Mouse (Mus musculus) intestine, postnatal 0 days (tissue): ENCODE results near the gene Slc22a29. TPM values are rescaled to one million over a fixed set of nuclear protein-coding genes. Genes with fewer than 3 reads are reported as not detected.
"Not testable (repeated sequence)": the region's sequence is repeated elsewhere in the genome, so short reads cannot be mapped to it uniquely, and the experiment has no call there.

ENCODE experiments used
- ATAC-seq: fragments of 200-750 bp; cut with Nextera tagmentation; 2 replicates; pipeline ENCODE4 v1.8.0; 2017; ENCODE audit warnings: mild to moderate bottlenecking, moderate TSS enrichment, moderate library complexity
- H3K27ac ChIP-seq: fragments of 300-500 bp; sonication (generic); 2 replicates; pipeline ENCODE4 v1.5.1; 2014; ENCODE audit warnings: mild to moderate bottlenecking, low read depth, low read length, moderate library complexity
- H3K27me3 ChIP-seq: fragments of 300-500 bp; sonication (generic); replicated peaks from 2 replicates; pipeline ENCODE4 v1.6.1; 2014; ENCODE audit warnings: low read length, mixed read lengths; ENCODE audit not compliant: control insufficient read depth, insufficient read depth
- H3K36me3 ChIP-seq: fragments of 300-500 bp; sonication (generic); 2 replicates; pipeline ENCODE4 v1.6.1; 2014; ENCODE audit warnings: mild to moderate bottlenecking, moderate library complexity; ENCODE audit not compliant: control insufficient read depth, insufficient read depth
- H3K4me1 ChIP-seq: fragments of 300-500 bp; sonication (generic); replicated peaks from 2 replicates; pipeline ENCODE4 v1.6.1; 2014; ENCODE audit warnings: antibody characterized with exemption, low read length, mixed read lengths; ENCODE audit not compliant: control insufficient read depth, insufficient read depth
- H3K4me2 ChIP-seq: fragments of 300-500 bp; sonication (generic); replicated peaks from 2 replicates; pipeline ENCODE4 v1.6.1; 2014; ENCODE audit warnings: low read depth, mild to moderate bottlenecking, moderate library complexity
- H3K4me3 ChIP-seq: fragments of 300-500 bp; sonication (generic); 2 replicates; pipeline ENCODE4 v1.5.1; 2014; ENCODE audit warnings: low read depth, low read length
- H3K9ac ChIP-seq: fragments of 300-500 bp; sonication (generic); 2 replicates; pipeline ENCODE4 v1.6.1; 2014; ENCODE audit warnings: mild to moderate bottlenecking, low read depth, low read length
- H3K9me3 ChIP-seq: fragments of 300-500 bp; sonication (generic); 2 replicates; pipeline ENCODE4 v1.6.1; 2016; ENCODE audit warnings: mixed run types; ENCODE audit not compliant: control insufficient read depth
- CTCF ChIP-seq: sonication (generic); IDR thresholded peaks from 2 replicates; pipeline ENCODE4 v1.5.1; 2016; ENCODE audit warnings: low read depth, mild to moderate bottlenecking, control low read depth, antibody characterized with exemption, moderate library complexity
- WGBS: fragments of 180-500 bp; shearing (Covaris S2); extraction: QIAGEN DNeasy Blood & Tissue Kit; methylation state at CpG from one replicate; pipeline ENCODE4 v1.1.7; 2014; 5-methylcytosine and 5-hydroxymethylcytosine counted together
- polyA plus RNA-seq: library from polyadenylated mRNA; unstranded; fragments of >200 nt; fragmentation: Nextera tagmentation; extraction: Ambion mirVana; gene quantifications from 2 replicates; pipeline ENCODE4 v1.2.1, GENCODE M21; 2015

Slc22a29 gene
- polyA plus RNA-seq = not detected in 2 replicates

- Histone ChIP-seq H3K4me1 (no peaks in the 10 kb centered on the region), H3K4me2 (no peak within 1 kb of the TSS), H3K9ac (no peak within 1 kb of the TSS), H3K27me3 (no peaks in the 10 kb centered on the region), H3K36me3 (no peaks in the 10 kb centered on the region), H3K4me3 (no peak within 1 kb of the TSS), H3K27ac (no peak within 1 kb of the TSS), H3K9me3 (no peaks in the 10 kb centered on the region)
- ATAC-seq = no peak
- TF ChIP-seq CTCF = no peak
- WGBS = 81% methylated on average over 2 of the region's 2 CpGs
Measured at GRCm38 (mm10) chr19:8218800-8219199, at the start of gene Slc22a29. Slc22a29 (minus strand) TSS chr19:8218900.

GRCm38 (mm10) chr19:8265324-8265723, 46.6 kb upstream of the Slc22a29 start:
- no peaks in the 10 kb centered on the region for H3K27me3 ChIP-seq
- 56% methylated on average over 3 of the region's 3 CpGs for WGBS
- no peak overlapping the region for H3K9ac ChIP-seq
- no peak overlapping the region for H3K27ac ChIP-seq
- no peak for TF ChIP-seq CTCF
- H3K4me2 ChIP-seq = no peak overlapping the region
- no peaks in the 10 kb centered on the region for H3K9me3 ChIP-seq
- no peaks in the 10 kb centered on the region for H3K4me1 ChIP-seq
- H3K4me3 ChIP-seq = no peak overlapping the region
- no peaks in the 10 kb centered on the region for H3K36me3 ChIP-seq
- ATAC-seq = no peak

- Histone ChIP-seq H3K27me3 (no peaks in the 10 kb centered on the region), H3K4me1 (no peaks in the 10 kb centered on the region), H3K27ac (no peak overlapping the region), H3K4me2 (peak overlapping the region; percentile 87), H3K9ac (no peak overlapping the region), H3K36me3 (no peaks in the 10 kb centered on the region), H3K9me3 (no peaks in the 10 kb centered on the region), H3K4me3 (peak overlapping the region; percentile 66)
- no peak for TF ChIP-seq CTCF
- WGBS = 23% methylated on average over 3 of the region's 3 CpGs
- ATAC-seq = no peak
Measured at GRCm38 (mm10) chr19:8252705-8253037, 34.0 kb upstream of the Slc22a29 start.

GRCm38 (mm10) chr19:8251896-8252704, 33.4 kb upstream of the Slc22a29 start:
- Histone ChIP-seq H3K4me2 (peak overlapping the region; percentile 87), H3K4me3 (peak overlapping the region; percentile 66), H3K27ac (peak overlapping the region; percentile 74), H3K27me3 (no peaks in the 10 kb centered on the region), H3K4me1 (no peaks in the 10 kb centered on the region), H3K36me3 (no peaks in the 10 kb centered on the region), H3K9me3 (no peaks in the 10 kb centered on the region), H3K9ac (peak overlapping the region; percentile 60)
- ATAC-seq = peak; percentile 99
- WGBS = 10% methylated on average over 51 of the region's 58 CpGs
- no peak for TF ChIP-seq CTCF

- no peak overlapping the region for H3K4me2 ChIP-seq
- no peaks in the 10 kb centered on the region for H3K4me1 ChIP-seq
- no peak for ATAC-seq
- H3K4me3 ChIP-seq = no peak overlapping the region
- no peaks in the 10 kb centered on the region for H3K9me3 ChIP-seq
- no peak for TF ChIP-seq CTCF
- H3K9ac ChIP-seq = no peak overlapping the region
- no peak overlapping the region for H3K27ac ChIP-seq
- H3K36me3 ChIP-seq = no peaks in the 10 kb centered on the region
- H3K27me3 ChIP-seq = no peaks in the 10 kb centered on the region
Measured at GRCm38 (mm10) chr19:8228916-8229315, 10.2 kb upstream of the Slc22a29 start.

- H3K4me3 ChIP-seq = no peak overlapping the region
- H3K4me2 ChIP-seq = no peak overlapping the region
- no peaks in the 10 kb centered on the region for H3K36me3 ChIP-seq
- TF ChIP-seq CTCF = no peak
- no peak overlapping the region for H3K9ac ChIP-seq
- H3K27me3 ChIP-seq = no peaks in the 10 kb centered on the region
- H3K4me1 ChIP-seq = no peaks in the 10 kb centered on the region
- ATAC-seq = no peak
- 59% methylated on average over 2 of the region's 2 CpGs for WGBS
- no peaks in the 10 kb centered on the region; the same call in 1 of the 2 replicates for H3K9me3 ChIP-seq
- H3K27ac ChIP-seq = no peak overlapping the region
Measured at GRCm38 (mm10) chr19:8148787-8149523, 69.7 kb downstream of the Slc22a29 start.

- H3K36me3 ChIP-seq, H3K9me3 ChIP-seq, H3K4me2 ChIP-seq, ATAC-seq, H3K4me1 ChIP-seq, H3K27me3 ChIP-seq, H3K4me3 ChIP-seq, H3K27ac ChIP-seq, H3K9ac ChIP-seq: not testable (repeated sequence)
- 79% methylated on average over 2 of the region's 2 CpGs for WGBS
Measured at GRCm38 (mm10) chr19:8142716-8143115, 76.0 kb downstream of the Slc22a29 start.

- not testable (repeated sequence) for H3K4me3 ChIP-seq, H3K27ac ChIP-seq, H3K9ac ChIP-seq, H3K36me3 ChIP-seq, H3K27me3 ChIP-seq, H3K9me3 ChIP-seq, ATAC-seq, H3K4me1 ChIP-seq, H3K4me2 ChIP-seq
- 59% methylated on average over 14 of the region's 14 CpGs for WGBS
Measured at GRCm38 (mm10) chr19:8134127-8134841, 84.4 kb downstream of the Slc22a29 start.
